Mouse (Mus musculus) midbrain, embryonic 10.5 days (tissue): ENCODE measurements at regions not wholly inside any gene's neighbourhood (a gene's known extent, or its start where the extent isn't known, plus 50 kb on each side); places are given as distances from the start of the nearest gene placed in this dataset.

Experiments
- DNase-seq: peaks from one replicate; pipeline ENCODE4 v3.0.0-alpha.2; 2017; ENCODE audit warnings: low spot score
- H3K27ac ChIP-seq: fragments of 300-500 bp; sonication (generic); replicated peaks from 2 replicates; pipeline ENCODE4 v1.5.1; 2016; ENCODE audit warnings: mild to moderate bottlenecking
- H3K27me3 ChIP-seq: fragments of 300-500 bp; sonication (generic); 2 replicates; pipeline ENCODE4 v1.6.1; 2016; ENCODE audit warnings: low read depth, mild to moderate bottlenecking; ENCODE audit not compliant: poor library complexity, severe bottlenecking
- H3K36me3 ChIP-seq: fragments of 300-500 bp; sonication (generic); 2 replicates; pipeline ENCODE4 v1.6.1; 2016; ENCODE audit warnings: mild to moderate bottlenecking, moderate library complexity
- H3K4me1 ChIP-seq: fragments of 300-500 bp; sonication (generic); 2 replicates; pipeline ENCODE4 v1.6.1; 2016
- H3K4me3 ChIP-seq: fragments of 300-500 bp; sonication (generic); 2 replicates; pipeline ENCODE4 v1.5.1; 2016; ENCODE audit warnings: mild to moderate bottlenecking, moderate library complexity
- H3K9me3 ChIP-seq: fragments of 300-500 bp; sonication (generic); replicated peaks from 2 replicates; pipeline ENCODE4 v1.6.1; 2016; ENCODE audit warnings: mild to moderate bottlenecking
- WGBS: fragments of 180-500 bp; shearing (Covaris S2); methylation state at CpG from one replicate; pipeline ENCODE4 v1.1.7; 2016; 5-methylcytosine and 5-hydroxymethylcytosine counted together

GRCm38 (mm10) chr2:178709192-178709881 is 279.0 kb downstream of the Cdh26 start:
- Histone ChIP-seq H3K4me3 (no peak overlapping the region), H3K27me3 (no peaks in the 10 kb centered on the region; the same call in 1 of the 2 replicates), H3K9me3 (no peaks in the 10 kb centered on the region), H3K4me1 (peaks cover 20% of the 10 kb centered on the region), H3K27ac (no peak overlapping the region), H3K36me3 (no peaks in the 10 kb centered on the region)
- DNase-seq: no peak
- 91% methylated on average over 5 of the region's 5 CpGs for WGBS

- Histone ChIP-seq H3K9me3 (no peaks in the 10 kb centered on the region), H3K27ac (no peak overlapping the region), H3K4me1 (peaks cover 25% of the 10 kb centered on the region), H3K4me3 (no peak overlapping the region), H3K27me3 (no peaks in the 10 kb centered on the region; the same call in 1 of the 2 replicates), H3K36me3 (no peaks in the 10 kb centered on the region)
- no peak for DNase-seq
- WGBS: 76% methylated on average over 3 of the region's 3 CpGs
Measured at GRCm38 (mm10) chr2:178710001-178710400, 279.7 kb downstream of the Cdh26 start.

GRCm38 (mm10) chr2:178711587-178712080 is 281.3 kb downstream of the Cdh26 start:
- no peaks in the 10 kb centered on the region for H3K9me3 ChIP-seq
- no peak overlapping the region for H3K4me3 ChIP-seq
- no peak for DNase-seq
- H3K27me3 ChIP-seq: no peaks in the 10 kb centered on the region; the same call in 1 of the 2 replicates
- H3K4me1 ChIP-seq: peaks cover 35% of the 10 kb centered on the region
- no peak overlapping the region for H3K27ac ChIP-seq
- 61% methylated on average over 5 of the region's 5 CpGs for WGBS
- H3K36me3 ChIP-seq: no peaks in the 10 kb centered on the region

- Histone ChIP-seq H3K4me1 (peaks cover 35% of the 10 kb centered on the region), H3K4me3 (no peak overlapping the region), H3K27ac (no peak overlapping the region), H3K27me3 (no peaks in the 10 kb centered on the region; the same call in 1 of the 2 replicates), H3K9me3 (no peaks in the 10 kb centered on the region), H3K36me3 (no peaks in the 10 kb centered on the region)
- DNase-seq: no peak
- 53% methylated on average over 9 of the region's 9 CpGs for WGBS
Measured at GRCm38 (mm10) chr2:178712391-178712892, 282.1 kb downstream of the Cdh26 start.

- Histone ChIP-seq H3K9me3 (no peaks in the 10 kb centered on the region), H3K27ac (0 out of 2 replicates have a peak overlapping the region, but pooled peaks have one; percentile 38), H3K4me3 (no peak overlapping the region), H3K27me3 (no peaks in the 10 kb centered on the region; the same call in 1 of the 2 replicates), H3K4me1 (peaks cover 35% of the 10 kb centered on the region), H3K36me3 (no peaks in the 10 kb centered on the region)
- WGBS: 69% methylated on average over 5 of the region's 5 CpGs
- DNase-seq: no peak
Measured at GRCm38 (mm10) chr2:178715500-178716245, 285.3 kb downstream of the Cdh26 start.

- no peaks in the 10 kb centered on the region; the same call in 1 of the 2 replicates for H3K27me3 ChIP-seq
- H3K4me3 ChIP-seq: no peak overlapping the region
- H3K4me1 ChIP-seq: peaks cover 17% of the 10 kb centered on the region
- H3K27ac ChIP-seq: no peak overlapping the region
- DNase-seq: no peak
- H3K36me3 ChIP-seq: no peaks in the 10 kb centered on the region
- 84% methylated on average over 5 of the region's 5 CpGs for WGBS
- no peaks in the 10 kb centered on the region for H3K9me3 ChIP-seq
Measured at GRCm38 (mm10) chr2:178718048-178718447, 287.7 kb downstream of the Cdh26 start.

- WGBS: 57% methylated on average over 3 of the region's 3 CpGs
Measured at GRCm38 (mm10) chr2:178723455-178723854, 293.1 kb downstream of the Cdh26 start.

GRCm38 (mm10) chr2:178724228-178724627 is 293.9 kb downstream of the Cdh26 start:
- Histone ChIP-seq H3K9me3 (no peaks in the 10 kb centered on the region), H3K4me1 (peaks cover 18% of the 10 kb centered on the region), H3K36me3 (no peaks in the 10 kb centered on the region), H3K27me3 (peaks cover 1% of the 10 kb centered on the region), H3K4me3 (no peak overlapping the region), H3K27ac (no peak overlapping the region)
- no peak for DNase-seq
- WGBS: 9% methylated on average over 3 of the region's 5 CpGs

More at GRCm38 (mm10) chr2:178723455-178723854, 293.1 kb downstream of the Cdh26 start:
- peaks cover 11% of the 10 kb centered on the region for H3K4me1 ChIP-seq
- H3K27me3 ChIP-seq: no peaks in the 10 kb centered on the region; the same call in 1 of the 2 replicates
- H3K36me3 ChIP-seq: no peaks in the 10 kb centered on the region
- DNase-seq: no peak
- H3K9me3 ChIP-seq: no peaks in the 10 kb centered on the region
- H3K27ac ChIP-seq: no peak overlapping the region
- H3K4me3 ChIP-seq: no peak overlapping the region

- Histone ChIP-seq H3K4me3 (peak overlapping the region; percentile 35), H3K9me3 (no peaks in the 10 kb centered on the region), H3K36me3 (no peaks in the 10 kb centered on the region), H3K27ac (peak overlapping the region; percentile 64), H3K4me1 (peaks cover 22% of the 10 kb centered on the region), H3K27me3 (peaks cover 7% of the 10 kb centered on the region)
- under 1% methylated on average over 17 of the region's 17 CpGs for WGBS
- peak; percentile 66 for DNase-seq
Measured at GRCm38 (mm10) chr2:178727930-178728793, 297.8 kb downstream of the Cdh26 start.

- 9% methylated on average over 7 of the region's 7 CpGs for WGBS
- peak overlapping the region; percentile 56 for H3K27ac ChIP-seq
- H3K4me3 ChIP-seq: peak overlapping the region; percentile 35
Measured at GRCm38 (mm10) chr2:178728794-178729120, 298.4 kb downstream of the Cdh26 start.

GRCm38 (mm10) chr2:178735099-178735498 is 304.8 kb downstream of the Cdh26 start:
- peak; percentile 26 for DNase-seq
- Histone ChIP-seq H3K36me3 (no peaks in the 10 kb centered on the region), H3K9me3 (no peaks in the 10 kb centered on the region), H3K27ac (no peak overlapping the region), H3K27me3 (no peaks in the 10 kb centered on the region), H3K4me3 (no peak overlapping the region), H3K4me1 (no peaks in the 10 kb centered on the region; the same call in 1 of the 2 replicates)
- WGBS: 14% methylated on average over 2 of the region's 2 CpGs

More at GRCm38 (mm10) chr2:178728794-178729120, 298.4 kb downstream of the Cdh26 start:
- no peak for DNase-seq
- Histone ChIP-seq H3K27me3 (peaks cover 7% of the 10 kb centered on the region), H3K36me3 (no peaks in the 10 kb centered on the region), H3K9me3 (no peaks in the 10 kb centered on the region), H3K4me1 (peaks cover 22% of the 10 kb centered on the region)

GRCm38 (mm10) chr2:178744617-178745016 is 314.3 kb downstream of the Cdh26 start:
- Histone ChIP-seq H3K9me3 (no peaks in the 10 kb centered on the region), H3K36me3 (no peaks in the 10 kb centered on the region), H3K27me3 (no peaks in the 10 kb centered on the region), H3K4me1 (peaks cover 12% of the 10 kb centered on the region), H3K4me3 (no peak overlapping the region), H3K27ac (0 out of 2 replicates have a peak overlapping the region, but pooled peaks have one; percentile 28)
- WGBS: 76% methylated on average over 4 of the region's 4 CpGs
- DNase-seq: no peak
